ENCODE assay signal across 8 mouse cellular contexts in genomic region chr10:26375790-26376545, GRCm38 (mm10). TPM values are rescaled to one million over a fixed set of nuclear protein-coding genes. Genes with fewer than 3 reads are reported as not detected.
DNase-seq lines count a peak whose midpoint lies in the region; ATAC-seq lines count a peak whose summit lies in the region.

Gene L3mbtl3, minus strand, starts transcription at chr10:26375971.

- peaks cover 23% of the 10 kb centered on the region for H3K4me1 ChIP-seq in hindbrain, embryonic 12.5 days

- ATAC-seq in hindbrain, embryonic 12.5 days (ENCODE audit: low FRiP score): peak; percentile 84

- no peaks in the 10 kb centered on the region for H3K9me3 ChIP-seq in hindbrain, embryonic 12.5 days (replicated peaks)

- 1% methylated on average over 42 of the region's 42 CpGs for WGBS in hindbrain, embryonic 12.5 days

- peak; percentile 57 for DNase-seq in MN1 (ENCODE audit: low spot score)
- DNase-seq in cerebellum, adult 8-10 months: peak; percentile 67
- DNase-seq in frontal cortex, postnatal 10 days (ENCODE audit: low spot score in 2 of 2): peak; percentile 63 to 81
- peak; percentile 76 to 90 for DNase-seq in layer of hippocampus, postnatal 10 days (ENCODE audit: low spot score in 2 of 2)
- peak; percentile 93 for DNase-seq in lung, postnatal 10 days
- DNase-seq in ovary, postnatal 14 days (ENCODE audit: low spot score): peak; percentile 71
- peak; percentile 95 for DNase-seq in thymus, postnatal 14 days

- H3K9ac ChIP-seq in hindbrain, embryonic 12.5 days: peak within 1 kb of the TSS; percentile 94

- peak within 1 kb of the TSS; percentile 93 for H3K4me3 ChIP-seq in hindbrain, embryonic 12.5 days

- H3K27ac ChIP-seq in hindbrain, embryonic 12.5 days: peak within 1 kb of the TSS; percentile 97

- H3K4me2 ChIP-seq in hindbrain, embryonic 12.5 days (replicated peaks): peak within 1 kb of the TSS; percentile 94

- no peaks in the 10 kb centered on the region for H3K27me3 ChIP-seq in hindbrain, embryonic 12.5 days

- no peaks in the 10 kb centered on the region for H3K36me3 ChIP-seq in hindbrain, embryonic 12.5 days

RNA-seq across cellular contexts. Expression of gene L3mbtl3, which starts in this region (rescaled TPM):
- polyA plus RNA-seq in hindbrain, embryonic 12.5 days (2016; fragmentation: Nextera tagmentation; extraction: Ambion mirVana): 25.0 and 25.9 TPM in 2 replicates
- 10 to 100 TPM; 24.1 to 24.8 TPM for total RNA-seq in layer of hippocampus, postnatal 10 days (2021)

Comparison
In these comparisons a context has a peak if more than half of its experiments do, and no peak if none do; other contexts are left out.
1. Peak in every context shown above with its lines: DNase-seq, ATAC-seq, H3K4me3 ChIP-seq and H3K27ac ChIP-seq.